Mouse (Mus musculus) embryonic stem cell, embryonic (primary cell): Measurements from ENCODE around the gene Fam189b.

Experiments used
- CTCF ChIA-PET, 4 experiments: fragments of 300-600 bp in 2 of 4; fragments of 350-600 bp in 2 of 4; sonication (Branson Sonifier 250); formaldehyde crosslinking; loops; one replicate each; lab custom pipeline; 2022; ENCODE audit warnings: inconsistent platforms in 2 of 4; lab: Charles Lee
- POLR2A ChIA-PET, 4 experiments: fragments of 300-600 bp in 2 of 4; fragments of 350-600 bp in 2 of 4; sonication (Branson Sonifier 250); formaldehyde crosslinking; loops; one replicate each; lab custom pipeline; 2022; ENCODE audit warnings: antibody characterized with exemption in 4 of 4, inconsistent platforms in 1 of 4; lab: Charles Lee

The Fam189b gene

GRCm38 (mm10) chr3:89179056-89179455 is 3.9 kb upstream of the Fam189b start:
- ChIA-PET POLR2A (interaction anchor here in 3 of 4 experiments (0.6 to 5.1 kb wide), 13 partner anchors 10 to 1425 kb away, joined by 3 to 61 read pairs (median 13); partner anchors contain the start of genes Clk2 (in 2 of the 3), Fdps (in 1 of the 3), Gba (in 1 of the 3) and Gm43738 (in 1 of the 3)), CTCF (interaction anchor here in 2 of 4 experiments (0.7 to 1.0 kb wide), 2 partner anchors 15 to 35 kb away, joined by 3 read pairs; partner anchors contain the start of gene Thbs3 (in 1 of the 2))

GRCm38 (mm10) chr3:89181749-89182500 is 1.0 kb upstream of the Fam189b start:
- CTCF ChIA-PET, result no interaction called here
- POLR2A ChIA-PET, result interaction anchor here in 2 of 4 experiments (0.8 to 1.3 kb wide), 4 partner anchors 9 to 22 kb away, joined by 3 to 5 read pairs (median 3); partner anchors contain the start of gene Hcn3 (in 1 of the 2)

GRCm38 (mm10) chr3:89182531-89183057 is 349 bp upstream of the Fam189b start:
- ChIA-PET POLR2A (interaction anchor here in 3 of 4 experiments (0.5 to 2.6 kb wide), 35 partner anchors 9 to 90 kb away, joined by 3 to 10 read pairs (median 4); partner anchors contain the start of genes Clk2 (in 3 of the 3), Hcn3 (in 3 of the 3), Fdps (in 1 of the 3) and Gba (in 1 of the 3)), CTCF (interaction anchor here in 3 of 4 experiments (0.5 to 1.2 kb wide), 11 partner anchors 11 to 632 kb away, joined by 3 to 7 read pairs (median 4); partner anchors contain the start of genes Hcn3 (in 2 of the 3), Clk2 (in 1 of the 3) and Pklr (in 1 of the 3))

- POLR2A ChIA-PET, result interaction anchor here (0.6 to 2.6 kb wide), 11 partner anchors 10 to 209 kb away, joined by 3 to 8 read pairs (median 3); partner anchors contain the start of genes Hcn3 (in 1 of the 4), Krtcap2 (in 1 of the 4) and Trim46 (in 1 of the 4)
- CTCF ChIA-PET, result interaction anchor here in 3 of 4 experiments (0.5 to 1.2 kb wide), 5 partner anchors 24 to 780 kb away, joined by 3 to 5 read pairs (median 4); partner anchors contain the start of genes Hcn3 (in 1 of the 3) and Pklr (in 1 of the 3)
Measured at GRCm38 (mm10) chr3:89183959-89184315, 994 bp downstream of the Fam189b start.

- CTCF ChIA-PET, result interaction anchor here in 2 of 4 experiments (0.7 to 2.3 kb wide), 3 partner anchors 51 to 59 kb away, joined by 3 to 7 read pairs (median 3); partner anchors contain the start of genes Krtcap2 (in 1 of the 2), Pklr (in 1 of the 2) and Trim46 (in 1 of the 2)
- POLR2A ChIA-PET, result interaction anchor here (0.6 to 6.7 kb wide), 14 partner anchors 9 to 227 kb away, joined by 3 to 53 read pairs (median 9); partner anchors contain the start of genes Scamp3 (in 3 of the 4), Clk2 (in 1 of the 4) and Gba (in 1 of the 4)
Measured at GRCm38 (mm10) chr3:89187197-89187596, 4.3 kb downstream of the Fam189b start.

- CTCF ChIA-PET, result interaction anchor here in 3 of 4 experiments (0.8 to 1.5 kb wide), 6 partner anchors 28 to 94 kb away, joined by 3 to 4 read pairs (median 3); partner anchors contain the start of genes Krtcap2 (in 3 of the 3), Trim46 (in 3 of the 3) and Hcn3 (in 1 of the 3)
- POLR2A ChIA-PET, result interaction anchor here (0.6 to 6.7 kb wide), 21 partner anchors 8 to 129 kb away, joined by 3 to 53 read pairs (median 4); partner anchors contain the start of genes Scamp3 (in 3 of the 4), Gba (in 1 of the 4) and Hcn3 (in 1 of the 4)
Measured at GRCm38 (mm10) chr3:89187690-89188477, 4.9 kb downstream of the Fam189b start.

GRCm38 (mm10) chr3:89188478-89188875 is 5.5 kb downstream of the Fam189b start:
- ChIA-PET POLR2A (interaction anchor here in 3 of 4 experiments (0.8 to 6.7 kb wide), 17 partner anchors 10 to 129 kb away, joined by 3 to 53 read pairs (median 4); partner anchors contain the start of genes Scamp3 (in 2 of the 3), Gba (in 1 of the 3) and Hcn3 (in 1 of the 3)), CTCF (interaction anchor here in 2 of 4 experiments (0.8 to 1.5 kb wide), 5 partner anchors 29 to 94 kb away, joined by 3 to 4 read pairs (median 3); partner anchors contain the start of genes Krtcap2 (in 2 of the 2), Trim46 (in 2 of the 2) and Hcn3 (in 1 of the 2))

- ChIA-PET POLR2A (interaction anchor here in 3 of 4 experiments (0.8 to 6.7 kb wide), 5 partner anchors 12 to 53 kb away, joined by 3 to 53 read pairs (median 4); partner anchors contain the start of gene Scamp3 (in 1 of the 3)), CTCF (interaction anchor here in 1 of 4 experiments (0.5 kb wide), 1 partner anchor 356 kb away, joined by 3 read pairs; no protein-coding TSS in a partner anchor)
Measured at GRCm38 (mm10) chr3:89190436-89190835, 7.5 kb downstream of the Fam189b start.

- CTCF ChIA-PET, result interaction anchor here in 3 of 4 experiments (0.5 to 2.2 kb wide), 14 partner anchors 8 to 359 kb away, joined by 3 to 7 read pairs (median 4); partner anchors contain the start of genes Clk2 (in 1 of the 3), Fam189b (in 1 of the 3) and Hcn3 (in 1 of the 3)
- POLR2A ChIA-PET, result interaction anchor here in 2 of 4 experiments (0.9 to 2.0 kb wide), 7 partner anchors 9 to 20 kb away, joined by 3 to 6 read pairs (median 4); partner anchors contain the start of genes Fam189b (in 2 of the 2) and Gba (in 1 of the 2)
Measured at GRCm38 (mm10) chr3:89193351-89193750, 10.4 kb downstream of the Fam189b start.

- CTCF ChIA-PET, result interaction anchor here in 3 of 4 experiments (0.5 to 2.2 kb wide), 13 partner anchors 9 to 360 kb away, joined by 3 to 7 read pairs (median 4); partner anchors contain the start of genes Clk2 (in 1 of the 3), Fam189b (in 1 of the 3) and Hcn3 (in 1 of the 3)
- POLR2A ChIA-PET, result interaction anchor here in 2 of 4 experiments (0.9 to 2.0 kb wide), 7 partner anchors 8 to 20 kb away, joined by 3 to 6 read pairs (median 4); partner anchors contain the start of genes Fam189b (in 2 of the 2) and Gba (in 1 of the 2)
Measured at GRCm38 (mm10) chr3:89193853-89194252, 10.9 kb downstream of the Fam189b start.

- ChIA-PET POLR2A (interaction anchor here (0.5 to 2.0 kb wide), 23 partner anchors 8 to 717 kb away, joined by 3 to 7 read pairs (median 3); partner anchors contain the start of genes Fam189b (in 3 of the 4), Fdps (in 2 of the 4), Gm43738 (in 1 of the 4) and Il6ra (in 1 of the 4)), CTCF (interaction anchor here (0.6 to 1.4 kb wide), 8 partner anchors 10 to 247 kb away, joined by 3 to 8 read pairs (median 3); no protein-coding TSS in a partner anchor)
Measured at GRCm38 (mm10) chr3:89195979-89196877, 13.3 kb downstream of the Fam189b start.

GRCm38 (mm10) chr3:89199839-89200238 is 16.9 kb downstream of the Fam189b start:
- POLR2A ChIA-PET, result interaction anchor here in 2 of 4 experiments (0.7 to 4.8 kb wide), 7 partner anchors 8 to 511 kb away, joined by 3 to 31 read pairs (median 9); partner anchors contain the start of genes Mtx1 (in 1 of the 2) and Thbs3 (in 1 of the 2)

GRCm38 (mm10) chr3:89202253-89203141 is 19.6 kb downstream of the Fam189b start, which contains the start of gene Gba:
Gene Gba, plus strand, starts transcription at chr3:89202928.
- CTCF ChIA-PET, result interaction anchor here in 2 of 4 experiments (0.7 to 1.0 kb wide), 2 partner anchors 9 to 754 kb away, joined by 3 read pairs; no protein-coding TSS in a partner anchor
- POLR2A ChIA-PET, result interaction anchor here (0.5 to 4.8 kb wide), 30 partner anchors 8 to 914 kb away, joined by 3 to 31 read pairs (median 4); partner anchors contain the start of genes Scamp3 (in 2 of the 4), Thbs3 (in 2 of the 4), Clk2 (in 1 of the 4) and Fam189b (in 1 of the 4)

More at GRCm38 (mm10) chr3:89199839-89200238, 16.9 kb downstream of the Fam189b start:
- CTCF ChIA-PET, result interaction anchor here in 1 of 4 experiments (0.7 kb wide), 2 partner anchors 14 to 49 kb away, joined by 3 read pairs; no protein-coding TSS in a partner anchor
